Mouse (Mus musculus) retina, postnatal 7 days (tissue): ENCODE results near the gene 4933414I15Rik.

ENCODE experiments used
- DNase-seq: peaks from one replicate; pipeline ENCODE4 v3.0.0-alpha.2; 2012; ENCODE audit warnings: low read depth, low spot score

The 4933414I15Rik gene

GRCm38 (mm10) chr11:50943506-50943905, at the start of gene 4933414I15Rik:
Gene 4933414I15Rik (minus strand): TSS chr11:50943765.
- DNase-seq, result no peak

- no peak for DNase-seq
Observed at GRCm38 (mm10) chr11:50981667-50982066, 38.1 kb upstream of the 4933414I15Rik start, which contains the start of gene Olfr1377. Gene Olfr1377 (plus strand): TSS chr11:50981967.

GRCm38 (mm10) chr11:50977216-50977615, 33.7 kb upstream of the 4933414I15Rik start:
- DNase-seq, result no peak

- no peak for DNase-seq
Observed at GRCm38 (mm10) chr11:50966230-50966629, 22.7 kb upstream of the 4933414I15Rik start, which contains the start of gene Olfr1378. Gene Olfr1378 (plus strand): TSS chr11:50966530.

GRCm38 (mm10) chr11:50964886-50965285, 21.3 kb upstream of the 4933414I15Rik start:
- DNase-seq, result no peak

GRCm38 (mm10) chr11:50953665-50954064, 10.1 kb upstream of the 4933414I15Rik start, which contains the start of gene Prop1:
Gene Prop1 (minus strand): TSS chr11:50953765.
- DNase-seq, result no peak

GRCm38 (mm10) chr11:50952290-50952689, 8.7 kb upstream of the 4933414I15Rik start:
- DNase-seq, result no peak

- no peak for DNase-seq
Observed at GRCm38 (mm10) chr11:50942386-50942785, 1.2 kb downstream of the 4933414I15Rik start.

- peak; percentile 51 for DNase-seq
Observed at GRCm38 (mm10) chr11:50939621-50940366, 3.8 kb downstream of the 4933414I15Rik start.

GRCm38 (mm10) chr11:50938435-50938834, 5.1 kb downstream of the 4933414I15Rik start:
- no peak for DNase-seq

- no peak for DNase-seq
Observed at GRCm38 (mm10) chr11:50932040-50932439, 11.5 kb downstream of the 4933414I15Rik start.

GRCm38 (mm10) chr11:50931451-50931866, 12.1 kb downstream of the 4933414I15Rik start, which contains the start of gene Zfp354b:
Gene Zfp354b (minus strand): TSS chr11:50931633.
- peak; percentile 77 for DNase-seq

- no peak for DNase-seq
Observed at GRCm38 (mm10) chr11:50931021-50931420, 12.5 kb downstream of the 4933414I15Rik start.

- DNase-seq, result no peak
Observed at GRCm38 (mm10) chr11:50930469-50931014, 13.0 kb downstream of the 4933414I15Rik start.

GRCm38 (mm10) chr11:50915671-50916320, 27.8 kb downstream of the 4933414I15Rik start, which contains the start of gene Zfp2:
Gene Zfp2 (minus strand): TSS chr11:50916165.
- peak; percentile 82 for DNase-seq

GRCm38 (mm10) chr11:50914461-50914860, 29.1 kb downstream of the 4933414I15Rik start:
- no peak for DNase-seq

- DNase-seq, result no peak
Observed at GRCm38 (mm10) chr11:50913301-50913700, 30.3 kb downstream of the 4933414I15Rik start.

GRCm38 (mm10) chr11:50908136-50908535, 35.4 kb downstream of the 4933414I15Rik start:
- no peak for DNase-seq

GRCm38 (mm10) chr11:50897359-50897758, 46.2 kb downstream of the 4933414I15Rik start:
- no peak for DNase-seq

- DNase-seq, result no peak
Observed at GRCm38 (mm10) chr11:50892441-50892840, 51.1 kb downstream of the 4933414I15Rik start.
